Mouse (Mus musculus): Measurements from ENCODE around the gene Olfr1303.

Gene Olfr1303

GRCm38 (mm10) chr2:111820240-111820639 is at the start of gene Olfr1303:
Olfr1303 (minus strand) TSS chr2:111820340.
- DNase-seq (ENCODE audit: low read depth, low spot score), result no peak

GRCm38 (mm10) chr2:111812936-111813335 is 7.2 kb downstream of the Olfr1303 start:
- DNase-seq (ENCODE audit: low read depth, low spot score), result no peak

GRCm38 (mm10) chr2:111777129-111777528 is 43.0 kb downstream of the Olfr1303 start, which contains the start of gene Olfr1302:
Olfr1302 (plus strand) TSS chr2:111777429.
- DNase-seq (ENCODE audit: low read depth, low spot score), result no peak

Measured in mesoderm, embryonic 11.5 days (tissue).